Mouse (Mus musculus) C2C12 (cell line): Measurements from ENCODE around the gene Abca7.

ENCODE experiments used
- CTCF ChIP-seq: IDR thresholded peaks from one replicate; pipeline ENCODE4 v1.5.1; 2011; ENCODE audit not compliant: control insufficient read depth, insufficient read depth, insufficient read length
- MYOG ChIP-seq: IDR thresholded peaks from one replicate; pipeline ENCODE4 v1.6.1; 2011; ENCODE audit not compliant: control insufficient read depth, insufficient read length; ENCODE audit errors: extremely low read depth

GRCm38 (mm10) chr10:79970415-79971182 lies 25.7 kb upstream of the Abca7 start, which contains the start of gene Grin3b:
- no peak for TF ChIP-seq CTCF
- no peak for TF ChIP-seq MYOG
